Mouse (Mus musculus) liver, embryonic 16.5 days (tissue): ENCODE results near the gene Cacna1f. TPM values are rescaled to one million over a fixed set of nuclear protein-coding genes. Genes with fewer than 3 reads are reported as not detected.
A peak's percentile ranks its signal among the peaks of the same experiment; 100 is the strongest.

Experiments used
- ATAC-seq: fragments of 200-750 bp; cut with Nextera tagmentation; 2 replicates; pipeline ENCODE4 v1.8.0; 2017; ENCODE audit warnings: low read depth, mild to moderate bottlenecking, moderate number of reproducible peaks, moderate library complexity
- H3K27ac ChIP-seq: fragments of 300-500 bp; sonication (generic); 2 replicates; pipeline ENCODE4 v1.5.1; 2014; ENCODE audit warnings: mild to moderate bottlenecking, low read length
- H3K27me3 ChIP-seq: fragments of 300-500 bp; sonication (generic); 2 replicates; pipeline ENCODE4 v1.6.1; 2014; ENCODE audit warnings: low read depth, low read length, mixed read lengths; ENCODE audit not compliant: control insufficient read depth, insufficient read depth
- H3K36me3 ChIP-seq: fragments of 300-500 bp; sonication (generic); 2 replicates; pipeline ENCODE4 v1.6.1; 2014; ENCODE audit warnings: mild to moderate bottlenecking; ENCODE audit not compliant: control insufficient read depth, insufficient read depth
- H3K4me1 ChIP-seq: fragments of 300-500 bp; sonication (generic); 2 replicates; pipeline ENCODE4 v1.6.1; 2014; ENCODE audit warnings: low read depth, low read length, mixed read lengths; ENCODE audit not compliant: control insufficient read depth
- H3K4me2 ChIP-seq: fragments of 300-500 bp; sonication (generic); 2 replicates; pipeline ENCODE4 v1.6.1; 2014; ENCODE audit warnings: low read depth, low read length, mixed read lengths
- H3K4me3 ChIP-seq: fragments of 300-500 bp; sonication (generic); 2 replicates; pipeline ENCODE4 v1.5.1; 2014; ENCODE audit warnings: low read depth, mild to moderate bottlenecking, low read length
- H3K9ac ChIP-seq: fragments of 300-500 bp; sonication (generic); 2 replicates; pipeline ENCODE4 v1.6.1; 2014; ENCODE audit warnings: low read depth, low read length
- H3K9me3 ChIP-seq: fragments of 300-500 bp; sonication (generic); replicated peaks from 2 replicates; pipeline ENCODE4 v1.6.1; 2016; ENCODE audit warnings: low read length; ENCODE audit not compliant: control insufficient read depth
- WGBS: fragments of 180-500 bp; shearing (Covaris S2); extraction: QIAGEN DNeasy Blood & Tissue Kit; methylation state at CpG from one replicate; pipeline ENCODE4 v1.1.7; 2014; ENCODE audit not compliant: insufficient replicate concordance; 5-methylcytosine and 5-hydroxymethylcytosine counted together
- polyA plus RNA-seq: library from polyadenylated mRNA; unstranded; fragments of >200 nt; fragmentation: Nextera tagmentation; extraction: Ambion mirVana; gene quantifications from 2 replicates; pipeline ENCODE4 v1.2.1, GENCODE M21; 2015

The Cacna1f gene
- 0.04 and 0.06 TPM in 2 replicates for polyA plus RNA-seq

DNA sequence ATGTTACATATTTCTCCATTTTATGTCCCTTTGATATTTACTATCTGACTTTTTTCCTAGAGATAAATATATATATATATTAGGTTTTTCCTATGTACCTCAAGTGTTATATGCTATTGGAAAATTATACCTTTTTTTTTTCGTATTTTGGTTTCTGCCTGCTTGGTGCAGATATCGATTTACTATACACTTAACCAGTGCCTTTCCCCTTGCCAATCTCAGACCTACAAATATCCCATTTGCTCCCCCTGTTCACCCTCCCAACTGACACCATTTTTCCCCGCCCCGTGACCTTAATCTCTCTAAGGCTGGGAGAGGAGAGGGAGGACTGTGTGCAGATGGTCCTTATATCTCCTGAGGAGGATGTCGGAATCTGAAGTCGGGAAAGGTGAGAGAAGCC is at the start of gene Cacna1f:
Cacna1f (plus strand) TSS at position 301 of the 400 bp plus-strand sequence.
- Histone ChIP-seq H3K9ac (no peak within 1 kb of the TSS), H3K9me3 (no peaks in the 10 kb centered on the region), H3K4me1 (no peaks in the 10 kb centered on the region; the same call in 1 of the 2 replicates), H3K27me3 (peaks cover 18% of the 10 kb centered on the region), H3K36me3 (no peaks in the 10 kb centered on the region), H3K4me3 (no peak within 1 kb of the TSS), H3K27ac (no peak within 1 kb of the TSS), H3K4me2 (no peak within 1 kb of the TSS)
- no peak for ATAC-seq
- WGBS = 50% methylated on average over 6 of the region's 6 CpGs

DNA sequence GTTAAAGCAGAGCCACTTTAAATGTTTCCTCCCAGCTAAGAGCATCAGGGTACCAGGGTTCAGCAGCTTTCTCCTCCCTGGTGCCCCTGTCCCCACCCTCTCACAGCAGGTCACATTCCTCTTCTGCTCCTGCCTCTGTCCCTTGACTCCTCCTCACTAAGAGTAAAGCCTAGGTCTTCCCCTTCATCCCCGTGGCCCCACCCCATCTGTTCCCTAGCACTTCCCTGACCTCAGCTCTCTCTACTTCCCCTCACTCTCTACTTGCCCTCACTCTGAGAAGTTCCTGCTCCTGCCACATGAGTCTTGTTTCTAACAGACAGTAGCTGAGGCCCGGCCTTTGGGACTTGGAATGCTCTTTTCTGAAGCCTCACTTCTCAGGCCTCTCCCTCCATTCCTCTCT is 43.8 kb upstream of the Cacna1f start:
- Histone ChIP-seq H3K9ac (no peak overlapping the region), H3K9me3 (no peaks in the 10 kb centered on the region), H3K27ac (no peak overlapping the region), H3K27me3 (no peaks in the 10 kb centered on the region), H3K4me2 (no peak overlapping the region), H3K36me3 (no peaks in the 10 kb centered on the region), H3K4me1 (no peaks in the 10 kb centered on the region), H3K4me3 (no peak overlapping the region)
- no peak for ATAC-seq
- WGBS = 24% methylated on average over 2 of the region's 2 CpGs

DNA sequence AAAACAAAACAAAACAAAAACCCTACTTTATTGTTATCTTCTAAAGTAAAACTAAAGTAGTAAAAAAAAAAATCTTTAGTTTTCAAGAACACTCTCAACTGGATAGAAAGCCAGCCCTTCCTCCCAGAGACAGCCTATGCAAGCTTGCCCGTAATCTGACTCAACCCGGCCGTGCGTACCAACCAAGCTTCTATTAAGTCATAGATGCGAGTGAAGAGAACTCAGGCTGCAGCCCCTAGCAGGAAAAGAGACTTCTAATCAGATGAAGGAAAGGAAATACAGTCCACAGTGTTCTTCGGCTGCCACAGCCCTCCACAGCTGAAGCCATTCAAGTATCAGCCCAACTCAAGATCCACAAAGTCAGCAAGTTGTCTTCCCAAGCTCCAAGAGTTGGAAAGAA is 40.5 kb upstream of the Cacna1f start:
- no peaks in the 10 kb centered on the region for H3K9me3 ChIP-seq
- no peaks in the 10 kb centered on the region for H3K27me3 ChIP-seq
- no peak overlapping the region for H3K9ac ChIP-seq
- H3K27ac ChIP-seq = no peak overlapping the region
- WGBS = 32% methylated on average over 6 of the region's 6 CpGs
- no peak for ATAC-seq
- no peaks in the 10 kb centered on the region for H3K36me3 ChIP-seq
- no peak overlapping the region for H3K4me2 ChIP-seq
- H3K4me3 ChIP-seq = no peak overlapping the region
- no peaks in the 10 kb centered on the region; the same call in 1 of the 2 replicates for H3K4me1 ChIP-seq

DNA sequence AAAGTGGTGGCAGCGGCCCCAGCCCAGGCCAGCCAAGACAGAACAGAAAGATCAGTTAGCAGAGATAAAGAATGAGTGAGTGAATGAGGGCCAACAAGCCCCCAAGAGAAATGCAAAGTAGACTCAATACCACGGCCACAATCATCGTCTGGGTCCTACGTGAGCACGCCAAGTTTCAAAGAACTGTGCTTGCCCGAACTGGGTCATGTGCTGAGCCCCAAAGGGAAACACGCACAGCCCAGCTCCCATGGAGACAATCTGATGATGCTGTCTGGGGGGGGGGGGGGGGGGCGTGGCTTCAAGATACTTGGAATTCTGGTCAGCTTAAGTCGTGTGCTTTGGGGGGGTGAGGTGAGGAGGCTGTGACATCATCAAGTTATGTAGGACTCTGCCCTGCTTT is 39.4 kb upstream of the Cacna1f start:
- Histone ChIP-seq H3K9me3 (no peaks in the 10 kb centered on the region), H3K36me3 (no peaks in the 10 kb centered on the region), H3K27me3 (no peaks in the 10 kb centered on the region), H3K27ac (no peak overlapping the region), H3K9ac (no peak overlapping the region), H3K4me2 (no peak overlapping the region), H3K4me1 (peaks cover 2% of the 10 kb centered on the region; the same call in 1 of the 2 replicates), H3K4me3 (no peak overlapping the region)
- no peak for ATAC-seq
- 53% methylated on average over 9 of the region's 9 CpGs for WGBS

DNA sequence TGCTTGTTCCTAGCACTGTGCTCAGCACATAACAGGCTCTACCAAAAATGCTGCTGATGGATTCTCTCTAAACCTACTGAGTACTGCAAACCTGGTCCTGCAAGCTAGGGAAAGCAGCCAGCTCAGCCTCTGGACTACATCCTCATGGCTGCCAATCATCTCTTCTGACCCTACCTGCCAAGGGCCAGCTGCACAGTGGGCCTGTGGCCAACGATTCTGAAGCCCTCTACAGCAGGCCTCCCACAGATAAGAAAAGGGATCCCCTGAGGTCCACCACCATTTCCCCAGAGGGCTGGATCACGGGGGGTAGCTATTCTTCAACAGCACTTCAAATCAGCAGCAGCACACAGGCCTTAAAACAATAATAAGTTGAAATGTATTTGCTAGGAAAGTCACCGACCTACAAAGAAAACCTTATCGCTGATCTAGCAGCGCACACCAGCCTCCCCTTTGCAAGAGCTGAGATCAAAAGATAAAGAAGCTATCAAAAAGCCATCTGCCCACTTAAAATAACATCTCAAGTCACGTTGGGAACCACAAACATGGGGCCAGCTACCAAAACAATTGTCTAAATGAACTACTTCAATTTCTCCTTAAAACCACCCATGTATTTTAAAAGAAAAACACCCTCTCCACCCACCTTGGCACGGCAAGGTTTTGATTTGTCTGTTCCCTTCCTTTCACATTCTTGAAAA is 36.3 kb upstream of the Cacna1f start:
- WGBS = 36% methylated on average over 7 of the region's 7 CpGs
- H3K9ac ChIP-seq = no peak overlapping the region
- no peak overlapping the region for H3K4me2 ChIP-seq
- H3K4me3 ChIP-seq = no peak overlapping the region
- H3K27ac ChIP-seq = no peak overlapping the region
- peaks cover 15% of the 10 kb centered on the region for H3K4me1 ChIP-seq
- no peak for ATAC-seq
- H3K9me3 ChIP-seq = no peaks in the 10 kb centered on the region
- H3K27me3 ChIP-seq = no peaks in the 10 kb centered on the region
- no peaks in the 10 kb centered on the region for H3K36me3 ChIP-seq

DNA sequence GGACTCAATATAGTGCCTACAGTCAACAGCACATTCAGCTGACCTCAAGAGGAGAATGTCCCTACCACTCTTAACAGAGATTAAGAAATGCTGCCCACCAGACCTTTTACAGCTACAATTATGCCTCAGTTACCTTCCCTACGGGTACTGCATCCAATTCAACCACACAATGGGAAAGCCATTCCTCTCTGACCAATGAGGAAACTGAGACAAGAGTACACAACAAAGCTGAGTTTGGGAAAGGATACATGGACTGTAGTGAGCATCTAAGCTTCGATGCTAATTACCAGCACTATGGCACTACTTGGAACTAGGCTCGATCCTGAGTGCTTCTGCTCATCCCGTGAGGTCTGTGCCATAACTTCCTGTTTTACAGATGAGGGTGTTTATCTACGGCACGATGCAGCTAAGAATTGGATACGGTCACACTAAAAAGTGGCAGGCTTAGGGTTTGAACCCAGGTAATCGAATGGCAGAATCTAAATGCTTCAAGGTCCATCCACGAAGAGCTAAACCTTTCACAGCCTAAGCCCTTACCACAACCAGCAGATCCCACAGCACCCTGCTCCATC is 35.2 kb upstream of the Cacna1f start:
- WGBS = 54% methylated on average over 9 of the region's 9 CpGs
- no peaks in the 10 kb centered on the region for H3K27me3 ChIP-seq
- H3K4me1 ChIP-seq = peaks cover 15% of the 10 kb centered on the region
- no peak overlapping the region for H3K4me2 ChIP-seq
- ATAC-seq = no peak
- H3K27ac ChIP-seq = no peak overlapping the region
- no peaks in the 10 kb centered on the region for H3K9me3 ChIP-seq
- H3K9ac ChIP-seq = no peak overlapping the region
- no peak overlapping the region for H3K4me3 ChIP-seq
- H3K36me3 ChIP-seq = no peaks in the 10 kb centered on the region

DNA sequence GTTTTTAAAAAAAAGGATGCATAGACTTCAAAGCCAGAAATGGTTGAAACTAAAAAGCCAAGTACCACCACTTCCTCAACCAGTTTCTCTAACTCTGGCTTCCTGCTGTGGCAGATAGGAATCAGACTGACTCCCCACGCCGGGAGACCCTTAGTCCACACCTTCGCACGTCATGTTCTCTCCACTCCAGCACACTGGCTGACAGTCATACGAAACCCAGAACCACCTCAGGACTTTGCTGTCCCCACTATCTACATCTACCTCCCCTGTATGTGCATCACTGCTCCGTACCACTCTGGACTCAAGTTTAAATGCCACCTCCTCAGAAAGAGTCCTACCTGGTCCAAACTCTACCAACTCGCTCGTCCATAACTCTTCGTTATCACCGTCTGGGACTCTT is 34.4 kb upstream of the Cacna1f start:
- Histone ChIP-seq H3K9ac (no peak overlapping the region), H3K9me3 (no peaks in the 10 kb centered on the region), H3K27ac (no peak overlapping the region), H3K4me3 (peak overlapping the region; percentile 15; the same call in 1 of the 2 replicates), H3K27me3 (no peaks in the 10 kb centered on the region), H3K36me3 (no peaks in the 10 kb centered on the region), H3K4me2 (peak overlapping the region; percentile 81), H3K4me1 (peaks cover 15% of the 10 kb centered on the region)
- WGBS = 45% methylated on average over 10 of the region's 10 CpGs
- no peak for ATAC-seq

DNA sequence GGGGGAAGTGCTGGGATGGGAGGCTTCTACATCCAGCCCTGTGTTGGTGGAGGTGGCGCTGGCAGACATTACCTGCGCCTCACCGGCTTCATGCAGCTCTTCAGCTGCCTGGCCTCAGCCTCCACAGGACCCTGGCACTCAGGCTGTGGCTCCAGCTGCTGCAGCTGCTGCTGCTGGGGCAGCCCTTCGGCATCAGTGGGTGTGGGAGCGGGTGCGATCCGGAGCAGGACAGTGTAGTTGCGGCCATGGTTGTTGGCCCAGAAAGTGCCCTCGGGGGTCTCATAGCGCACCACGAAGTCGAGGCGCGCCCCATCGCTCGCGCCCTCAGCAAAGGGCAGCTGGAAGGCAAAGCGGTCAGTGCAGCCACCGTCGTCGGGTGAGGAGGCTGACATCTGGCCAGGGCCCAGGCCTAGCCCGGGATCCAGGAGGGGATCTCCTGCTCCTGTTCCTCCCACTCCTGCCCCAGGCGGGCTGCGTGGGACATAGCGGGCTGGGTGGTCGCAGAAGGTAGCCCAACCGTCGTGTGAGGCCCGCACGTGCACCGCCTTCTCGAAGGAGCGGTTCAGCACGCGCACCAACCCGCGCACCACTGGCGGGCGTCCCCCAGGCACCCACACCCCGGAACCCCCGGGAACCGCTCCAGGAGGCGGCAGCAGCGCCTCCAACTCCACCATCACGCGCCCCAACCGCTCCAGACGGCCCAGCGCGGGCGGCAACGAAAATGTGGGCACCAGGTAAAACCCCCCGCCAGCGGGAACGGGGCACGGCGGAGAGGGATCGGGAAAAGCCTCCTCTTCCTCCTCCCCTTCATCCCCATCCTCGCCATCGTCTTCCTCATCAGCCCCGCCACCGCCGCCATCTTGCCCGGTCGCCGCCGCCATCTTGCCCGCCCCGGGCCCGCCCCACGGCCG is 33.5 kb upstream of the Cacna1f start, which contains the start of gene Foxp3:
Foxp3 (plus strand) TSS at position 469 of the 911 bp plus-strand sequence.
- peak within 1 kb of the TSS; percentile 74 for H3K4me3 ChIP-seq
- 35% methylated on average over 63 of the region's 72 CpGs for WGBS
- no peaks in the 10 kb centered on the region for H3K36me3 ChIP-seq
- H3K9me3 ChIP-seq = no peaks in the 10 kb centered on the region
- H3K27ac ChIP-seq = peak within 1 kb of the TSS; percentile 79
- peak within 1 kb of the TSS; percentile 76 for H3K9ac ChIP-seq
- H3K4me1 ChIP-seq = peaks cover 15% of the 10 kb centered on the region
- ATAC-seq = peak; percentile 35
- H3K27me3 ChIP-seq = no peaks in the 10 kb centered on the region
- peak within 1 kb of the TSS; percentile 81 for H3K4me2 ChIP-seq
